Mouse (Mus musculus) 416B (cell line): Measurements from ENCODE around the gene Cd99l2.
A peak's percentile ranks its signal among the peaks of the same experiment; 100 is the strongest.
"Not testable (repeated sequence)": the region's sequence is repeated elsewhere in the genome, so short reads cannot be mapped to it uniquely, and the experiment has no call there.

Source experiments
- DNase-seq: peaks from one replicate; pipeline ENCODE4 v3.0.0; 2011; ENCODE audit warnings: low read depth

The Cd99l2 gene

DNA sequence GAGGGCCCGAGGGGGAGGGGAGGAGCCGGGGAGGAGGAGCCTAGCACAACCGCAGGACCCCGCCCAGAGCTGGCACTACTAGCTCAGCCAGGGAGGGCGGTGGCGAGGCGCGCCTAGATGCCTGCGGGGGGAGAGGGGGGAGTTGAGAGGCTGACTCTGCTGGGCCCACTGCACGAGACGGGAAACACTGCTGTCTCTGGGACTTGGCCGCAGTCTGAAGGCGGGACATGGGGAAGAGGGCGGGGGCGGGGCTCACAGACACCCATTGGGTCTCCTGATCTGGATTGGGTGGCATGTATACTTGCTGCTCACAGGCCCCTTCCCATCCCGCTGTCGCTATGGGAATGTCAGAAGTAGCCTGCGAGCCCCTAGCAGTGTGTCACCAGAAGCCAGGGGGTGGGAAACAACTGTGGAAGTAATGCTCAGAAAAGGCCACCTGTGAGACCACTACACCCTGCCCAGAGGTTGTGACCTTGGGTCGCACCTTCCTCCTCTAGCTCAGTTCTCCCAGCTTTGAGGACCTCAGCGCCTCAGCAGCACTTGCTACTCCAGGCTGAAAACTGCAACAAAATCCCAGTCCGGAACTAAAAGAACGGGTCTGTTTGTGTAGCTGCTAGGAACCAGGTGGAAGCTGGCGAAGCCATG is at the start of gene Cd99l2:
Gene Cd99l2, minus strand, starts transcription at position 216 of the 645 bp plus-strand sequence.
- DNase-seq: peak; percentile 86

DNA sequence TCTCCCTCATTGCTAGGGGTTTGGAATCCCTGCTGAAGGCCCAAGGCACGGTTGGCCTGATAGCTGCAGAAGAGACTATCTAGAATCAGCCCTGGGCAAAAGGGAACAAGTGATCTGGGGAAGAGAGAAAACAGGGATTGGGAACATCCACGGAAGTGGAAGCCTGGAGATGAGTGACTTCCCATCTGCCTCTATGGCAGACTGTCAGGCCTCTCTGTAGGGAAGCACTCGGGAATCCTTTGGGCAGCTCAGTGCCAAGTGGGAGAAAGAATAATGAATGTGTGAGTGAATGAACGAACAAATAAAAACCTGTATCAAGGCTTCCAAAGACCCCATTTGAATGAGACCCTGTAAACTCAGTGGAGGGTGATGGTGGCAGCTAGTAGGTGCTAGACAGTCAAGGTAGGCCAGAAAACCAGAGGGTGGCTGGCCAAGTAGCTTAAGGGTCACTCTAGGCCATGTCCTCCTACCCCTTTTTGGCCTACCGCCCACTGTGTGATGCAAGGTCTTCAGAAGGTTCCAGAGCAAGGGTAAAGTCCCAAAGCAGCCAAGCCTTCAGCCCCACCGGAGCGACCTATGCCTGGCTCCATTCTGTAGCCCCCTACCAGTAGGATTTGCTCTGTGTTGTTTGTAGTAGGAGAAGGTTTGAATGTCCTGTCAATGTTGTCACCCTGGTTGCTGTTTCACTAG is 48.3 kb upstream of the Cd99l2 start:
- DNase-seq: no peak

GRCm38 (mm10) chrX:71537791-71538190 is 45.1 kb upstream of the Cd99l2 start:
- DNase-seq: no peak

DNA sequence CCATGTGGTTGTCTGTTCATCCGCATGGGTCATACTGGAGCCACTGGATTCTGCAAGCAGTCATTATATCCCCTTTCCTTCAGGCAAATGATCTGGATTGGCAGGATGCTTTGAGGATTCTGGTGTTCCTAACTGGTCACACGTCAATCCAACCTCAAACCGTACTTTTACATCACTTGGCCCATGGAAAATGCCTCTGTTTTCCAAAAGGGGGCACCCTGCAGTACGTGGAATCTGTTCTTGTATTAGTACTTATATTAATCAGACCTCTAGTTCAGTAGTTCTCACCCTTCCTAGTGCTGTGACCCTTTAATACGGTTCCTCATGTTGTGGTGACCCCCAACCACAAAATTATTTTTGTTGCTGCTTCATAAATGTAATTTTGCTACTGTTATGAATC is 41.5 kb upstream of the Cd99l2 start:
- peak; percentile 22 for DNase-seq

DNA sequence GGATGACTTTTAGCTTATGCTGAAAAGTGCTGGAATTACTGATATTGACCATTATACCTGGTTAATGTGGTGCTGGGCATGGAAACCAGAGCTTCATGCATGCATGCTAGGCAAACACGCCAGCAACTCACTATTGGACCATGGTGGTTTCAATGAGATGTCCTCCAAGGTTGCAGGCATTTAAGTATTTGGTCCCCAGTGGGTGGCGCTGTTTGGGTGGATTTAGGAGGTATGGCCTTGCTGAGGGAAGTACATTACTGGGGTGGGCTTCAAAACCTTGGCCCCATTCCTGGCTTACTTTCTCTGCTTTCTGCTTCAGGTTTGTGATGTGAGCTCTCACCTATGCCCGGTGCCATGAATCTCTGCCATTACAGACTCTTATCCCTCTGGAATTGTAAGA is 40.0 kb upstream of the Cd99l2 start:
- DNase-seq: peak; percentile 43

DNA sequence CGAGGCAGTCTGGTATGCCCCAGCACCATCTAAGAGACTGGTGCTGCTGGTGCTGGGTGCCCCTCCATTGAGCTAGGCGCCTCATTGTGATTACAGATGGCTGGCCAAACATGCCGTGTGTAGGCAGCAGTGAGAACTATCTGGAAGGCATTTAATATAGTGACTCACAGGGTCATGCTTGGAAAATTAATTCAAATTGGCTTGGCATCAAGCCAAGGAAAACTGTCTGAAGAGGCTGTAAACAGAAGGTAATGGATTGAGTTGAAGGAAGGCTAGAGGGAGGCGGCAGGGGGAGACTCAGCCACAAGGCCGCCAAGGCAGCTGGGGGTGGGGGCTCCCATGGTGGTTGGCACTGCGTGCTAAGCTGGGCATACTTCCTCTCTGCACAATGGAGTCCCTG is 36.0 kb upstream of the Cd99l2 start:
- peak; percentile 24 for DNase-seq

- no peak for DNase-seq
Measured at GRCm38 (mm10) chrX:71528150-71528549, 35.5 kb upstream of the Cd99l2 start.

- DNase-seq: no peak
Measured at GRCm38 (mm10) chrX:71527461-71527860, 34.8 kb upstream of the Cd99l2 start.

GRCm38 (mm10) chrX:71525593-71526299 is 33.1 kb upstream of the Cd99l2 start:
- no peak for DNase-seq

- peak; percentile 48 for DNase-seq
Measured at GRCm38 (mm10) chrX:71524310-71524709, 31.7 kb upstream of the Cd99l2 start.

DNA sequence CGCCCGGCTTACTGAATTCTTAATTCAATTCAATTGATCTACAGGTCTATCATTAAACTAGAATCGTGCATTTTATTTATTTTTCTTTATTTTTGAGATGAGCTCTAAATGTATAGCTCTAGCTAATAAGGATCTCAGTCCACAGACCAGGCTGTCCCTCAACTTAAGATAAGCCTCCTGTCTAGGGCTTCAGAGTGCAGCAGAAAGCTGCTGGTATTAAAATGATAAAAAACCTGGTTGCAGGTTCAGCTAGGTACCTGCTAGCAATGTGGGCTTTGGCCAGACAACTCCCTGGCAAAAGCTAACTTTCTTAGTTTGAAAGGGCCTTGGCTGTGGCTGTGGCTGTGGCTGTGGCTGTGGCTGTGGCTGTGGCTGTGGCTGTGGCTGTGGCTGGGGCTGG is 30.2 kb upstream of the Cd99l2 start:
- DNase-seq: no peak

DNA sequence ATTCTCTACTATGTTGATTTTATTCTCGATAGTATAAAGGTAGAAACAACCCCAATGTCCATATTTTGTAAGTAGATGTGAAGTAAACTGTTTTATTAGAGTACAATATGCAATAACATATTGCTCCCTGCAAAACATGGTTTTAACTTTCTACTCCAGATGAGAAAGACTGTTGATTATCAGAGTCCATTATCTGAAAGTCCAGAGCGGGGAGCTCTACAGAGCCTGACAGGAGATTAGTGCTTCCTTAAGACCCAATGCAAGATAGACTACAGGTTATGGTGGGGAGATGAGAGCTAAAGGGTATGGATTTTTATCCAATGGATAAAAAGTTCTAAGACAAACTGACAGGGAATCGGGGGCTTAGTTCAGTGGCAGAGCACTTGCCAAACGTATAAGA is 26.6 kb upstream of the Cd99l2 start:
- no peak for DNase-seq

DNA sequence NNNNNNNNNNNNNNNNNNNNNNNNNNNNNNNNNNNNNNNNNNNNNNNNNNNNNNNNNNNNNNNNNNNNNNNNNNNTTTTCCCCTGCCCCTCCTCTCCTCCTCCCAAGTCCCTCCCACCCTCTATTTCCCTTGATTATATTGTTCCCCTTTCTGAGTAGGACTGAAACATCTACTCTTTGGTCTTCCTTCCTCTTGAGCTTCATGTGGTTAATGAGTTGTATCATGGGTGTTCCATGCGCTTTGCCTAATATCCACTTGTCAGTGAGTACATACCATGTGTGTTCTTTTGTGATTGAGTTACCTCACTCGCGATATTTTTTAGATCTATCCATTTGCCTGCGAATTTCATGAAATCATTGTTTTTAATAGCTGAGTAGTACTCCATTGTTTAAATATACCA is 13.9 kb upstream of the Cd99l2 start:
- not testable (repeated sequence) for DNase-seq

DNA sequence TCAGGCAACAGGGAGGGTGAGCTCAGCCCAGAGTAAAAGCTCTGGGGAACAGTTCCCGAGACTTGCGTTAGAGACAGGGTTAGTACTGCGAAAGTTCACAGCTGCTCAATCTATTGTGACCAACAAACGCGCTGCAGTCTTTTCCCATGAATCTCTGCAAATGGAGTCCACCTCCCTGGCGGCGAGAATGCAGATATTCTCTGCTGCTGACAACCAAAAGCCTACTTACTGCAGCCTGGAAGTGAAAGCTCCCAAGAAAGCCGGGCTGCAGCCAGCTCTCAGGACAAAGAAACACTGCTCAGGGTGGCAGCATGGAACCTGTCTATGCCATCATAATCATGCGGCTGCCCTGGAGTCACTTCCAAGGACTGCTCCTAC is 619 bp upstream of the Cd99l2 start:
- no peak for DNase-seq

- no peak for DNase-seq
Measured at GRCm38 (mm10) chrX:71491931-71492633, 567 bp downstream of the Cd99l2 start.

- DNase-seq: no peak
Measured at GRCm38 (mm10) chrX:71489353-71489752, 3.3 kb downstream of the Cd99l2 start.

GRCm38 (mm10) chrX:71482244-71482643 is 10.4 kb downstream of the Cd99l2 start:
- no peak for DNase-seq

- DNase-seq: peak; percentile 33
Measured at GRCm38 (mm10) chrX:71475992-71476391, 16.7 kb downstream of the Cd99l2 start.

DNA sequence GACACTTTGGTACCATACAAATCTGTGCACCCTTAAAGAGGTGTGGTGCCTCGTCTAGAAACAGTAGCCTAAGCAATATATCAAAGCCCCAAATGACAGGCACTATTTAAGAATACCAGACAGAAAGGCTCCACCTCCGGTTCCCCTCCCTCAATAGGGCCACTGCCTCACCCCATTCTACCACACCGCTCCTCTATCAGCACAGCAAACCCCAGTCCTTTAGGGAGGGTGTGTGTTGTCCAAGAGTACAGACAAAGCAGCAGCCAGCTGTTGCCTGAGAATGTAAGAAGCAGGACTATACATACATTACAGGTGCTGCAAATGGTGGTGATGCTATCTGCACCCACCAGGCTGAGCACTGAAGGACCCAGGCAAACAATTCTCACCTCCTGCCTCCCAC is 17.2 kb downstream of the Cd99l2 start:
- DNase-seq: no peak

DNA sequence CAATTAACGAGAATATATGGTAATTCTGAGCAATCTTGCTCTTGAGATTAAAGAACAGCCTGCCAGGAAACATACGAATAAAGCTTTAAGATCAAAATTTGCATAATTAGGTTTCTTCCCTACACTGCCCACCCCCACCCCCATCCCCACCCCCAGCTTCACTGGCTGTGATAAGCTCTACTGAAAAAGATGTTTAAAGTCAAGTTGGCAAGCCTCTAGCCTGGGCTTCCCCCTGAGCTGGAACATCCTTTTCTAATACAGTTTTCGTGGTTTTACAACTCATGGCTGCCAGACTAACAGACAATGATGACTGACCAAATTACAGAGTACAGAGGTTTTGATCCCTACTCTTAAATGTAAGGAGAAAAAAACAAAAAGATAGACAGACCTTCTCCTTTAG is 17.6 kb downstream of the Cd99l2 start:
- peak; percentile 11 for DNase-seq

GRCm38 (mm10) chrX:71474296-71474956 is 18.2 kb downstream of the Cd99l2 start:
- no peak for DNase-seq

DNA sequence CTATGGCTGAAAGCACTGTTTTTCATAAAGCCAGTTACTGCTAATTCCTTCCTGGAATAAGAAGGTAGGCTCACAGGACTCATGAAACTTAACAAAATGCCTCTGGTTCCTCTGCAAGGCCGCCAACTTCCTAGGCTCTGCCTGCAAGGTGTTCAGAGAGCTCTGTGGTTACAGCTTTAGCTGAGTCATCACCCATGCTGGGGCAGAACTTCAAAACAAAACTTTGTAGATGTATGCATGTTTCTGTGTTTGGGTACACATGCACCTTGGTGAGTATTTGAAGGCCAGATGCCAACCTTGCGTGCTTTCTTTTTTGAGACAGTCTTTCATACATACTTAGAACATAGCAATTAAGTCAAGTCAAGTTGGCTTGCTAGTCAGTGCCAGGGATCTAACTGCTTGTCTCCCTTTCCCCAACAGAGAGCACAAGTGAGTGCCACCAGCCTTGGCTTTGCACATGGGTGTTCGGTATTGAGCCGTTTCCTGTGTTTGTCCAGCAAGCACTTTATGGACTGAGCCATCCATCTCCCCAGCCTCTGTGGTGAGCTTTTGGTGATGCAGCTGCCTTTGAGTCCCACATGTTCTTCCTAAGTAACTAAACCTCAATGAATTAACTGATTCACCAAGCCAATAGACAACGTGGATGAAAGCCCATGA is 23.9 kb downstream of the Cd99l2 start:
- DNase-seq: peak; percentile 72
